Mouse (Mus musculus) limb, embryonic 13.5 days (tissue): ENCODE data around the gene Slc6a5. TPM values are rescaled to one million over a fixed set of nuclear protein-coding genes. Genes with fewer than 3 reads are reported as not detected.
A peak's percentile ranks its signal among the peaks of the same experiment; 100 is the strongest.
"Not testable (repeated sequence)": the region's sequence is repeated elsewhere in the genome, so short reads cannot be mapped to it uniquely, and the experiment has no call there.

ENCODE experiments used
- ATAC-seq: fragments of 200-750 bp; cut with Nextera tagmentation; 2 replicates; pipeline ENCODE4 v1.8.0; 2017; ENCODE audit warnings: low read depth, moderate number of reproducible peaks, moderate TSS enrichment; ENCODE audit not compliant: low FRiP score
- H3K27ac ChIP-seq: fragments of 300-500 bp; sonication (generic); 2 replicates; pipeline ENCODE4 v1.5.1; 2015; ENCODE audit warnings: inconsistent platforms, mild to moderate bottlenecking, moderate library complexity
- H3K27me3 ChIP-seq: fragments of 300-500 bp; sonication (generic); 2 replicates; pipeline ENCODE4 v1.6.1; 2015; ENCODE audit warnings: mild to moderate bottlenecking, inconsistent platforms
- H3K36me3 ChIP-seq: fragments of 300-500 bp; sonication (generic); 2 replicates; pipeline ENCODE4 v1.6.1; 2015; ENCODE audit warnings: inconsistent platforms, mild to moderate bottlenecking, moderate library complexity
- H3K4me1 ChIP-seq: fragments of 300-500 bp; sonication (generic); 2 replicates; pipeline ENCODE4 v1.6.1; 2015; ENCODE audit warnings: inconsistent platforms
- H3K4me2 ChIP-seq: fragments of 300-500 bp; sonication (generic); replicated peaks from 2 replicates; pipeline ENCODE4 v1.6.1; 2015; ENCODE audit warnings: inconsistent platforms, mild to moderate bottlenecking, moderate library complexity
- H3K4me3 ChIP-seq: fragments of 300-500 bp; sonication (generic); 2 replicates; pipeline ENCODE4 v1.5.1; 2015; ENCODE audit warnings: moderate library complexity, mild to moderate bottlenecking, inconsistent platforms
- H3K9ac ChIP-seq: fragments of 300-500 bp; sonication (generic); 2 replicates; pipeline ENCODE4 v1.6.1; 2015; ENCODE audit warnings: mild to moderate bottlenecking, inconsistent platforms
- H3K9me3 ChIP-seq: fragments of 300-500 bp; sonication (generic); 2 replicates; pipeline ENCODE4 v1.6.1; 2016; ENCODE audit warnings: inconsistent platforms
- WGBS: fragments of 180-500 bp; shearing (Covaris S2); methylation state at CpG from one replicate; pipeline ENCODE4 v1.1.7; 2015; 5-methylcytosine and 5-hydroxymethylcytosine counted together
- polyA plus RNA-seq: library from polyadenylated mRNA; unstranded; fragments of >200 nt; fragmentation: Nextera tagmentation; extraction: Ambion mirVana; gene quantifications from 2 replicates; pipeline ENCODE4 v1.2.1, GENCODE M21; 2015

The Slc6a5 gene
- polyA plus RNA-seq, 1 experiment from 2014 or later: 0.01 TPM

DNA sequence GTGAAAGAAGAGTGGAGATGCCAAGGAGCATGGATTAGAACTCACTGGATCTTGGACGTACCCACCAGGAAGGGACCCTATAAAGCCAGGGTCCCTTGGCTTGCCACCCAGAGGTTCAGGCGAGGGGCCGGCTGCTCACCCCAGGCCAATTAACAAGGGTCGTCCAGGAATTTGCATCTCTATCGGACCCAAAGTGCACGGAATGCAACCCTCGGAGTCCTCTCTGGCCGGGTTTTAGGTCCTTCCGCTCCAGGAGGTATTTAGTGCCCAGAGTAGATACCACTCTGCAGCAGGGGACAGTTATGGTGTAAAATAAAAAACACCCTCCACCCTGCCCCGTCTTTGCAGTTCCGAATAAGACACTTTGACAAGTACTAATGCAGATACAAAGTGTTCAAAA, 5.5 kb downstream of the Slc6a5 start:
- H3K9ac ChIP-seq: no peak overlapping the region
- no peaks in the 10 kb centered on the region for H3K4me1 ChIP-seq
- WGBS: 5% methylated on average over 11 of the region's 11 CpGs
- no peak overlapping the region for H3K4me2 ChIP-seq
- H3K27me3 ChIP-seq: peaks cover 96% of the 10 kb centered on the region
- H3K36me3 ChIP-seq: no peaks in the 10 kb centered on the region
- H3K9me3 ChIP-seq: no peaks in the 10 kb centered on the region
- H3K27ac ChIP-seq: no peak overlapping the region
- ATAC-seq: no peak
- H3K4me3 ChIP-seq: no peak overlapping the region

DNA sequence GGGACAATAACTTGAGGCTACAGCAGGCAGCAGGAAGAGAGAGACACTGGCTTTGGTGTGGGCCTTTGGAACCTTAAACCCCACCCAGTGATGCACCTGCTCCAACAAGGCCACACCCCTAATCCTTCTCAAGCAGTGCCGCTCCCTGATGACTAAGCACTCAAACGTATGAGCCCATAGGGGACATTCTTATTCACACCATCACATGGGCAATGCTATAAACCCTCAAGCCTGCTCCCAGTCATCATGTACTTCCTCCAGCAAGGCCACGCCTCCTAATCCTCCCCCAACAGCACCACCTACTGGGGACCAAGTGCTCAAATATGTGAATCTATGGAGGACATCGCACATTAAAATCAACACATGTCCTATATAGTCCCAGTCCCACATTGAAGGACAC, 9.5 kb downstream of the Slc6a5 start:
- H3K27me3 ChIP-seq: peaks cover 69% of the 10 kb centered on the region
- H3K9ac ChIP-seq: no peak overlapping the region
- H3K27ac ChIP-seq: no peak overlapping the region
- no peaks in the 10 kb centered on the region for H3K4me1 ChIP-seq
- H3K4me3 ChIP-seq: no peak overlapping the region
- 83% methylated on average over 4 of the region's 4 CpGs for whole genome bisulfite sequencing
- no peak for ATAC-seq
- no peaks in the 10 kb centered on the region for H3K9me3 ChIP-seq
- no peaks in the 10 kb centered on the region for H3K36me3 ChIP-seq
- H3K4me2 ChIP-seq: no peak overlapping the region

DNA sequence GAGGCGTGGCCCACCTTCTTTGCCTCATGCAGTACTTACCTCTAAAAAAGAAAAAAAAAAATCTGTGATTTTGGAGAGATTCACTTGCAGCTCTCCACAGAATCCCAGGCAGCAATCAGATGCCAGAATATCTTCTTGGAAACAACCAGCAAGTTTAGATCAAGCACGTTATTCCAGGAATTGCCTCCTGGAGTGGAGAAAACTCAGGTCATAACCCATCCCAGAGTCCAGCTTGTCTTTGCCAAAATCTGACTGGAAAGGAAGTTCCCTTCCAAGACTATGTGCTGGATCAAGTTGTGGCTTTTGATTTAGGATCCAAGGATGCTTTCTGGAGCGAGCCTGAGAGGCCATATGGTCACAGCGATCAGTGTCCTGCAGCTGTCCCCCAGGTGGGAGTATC, 10.8 kb downstream of the Slc6a5 start:
- Histone ChIP-seq H3K9ac (no peak overlapping the region), H3K4me3 (no peak overlapping the region), H3K36me3 (no peaks in the 10 kb centered on the region), H3K4me1 (no peaks in the 10 kb centered on the region), H3K9me3 (no peaks in the 10 kb centered on the region), H3K4me2 (no peak overlapping the region), H3K27me3 (peaks cover 56% of the 10 kb centered on the region), H3K27ac (no peak overlapping the region)
- WGBS: 74% methylated on average over 4 of the region's 4 CpGs
- no peak for ATAC-seq

DNA sequence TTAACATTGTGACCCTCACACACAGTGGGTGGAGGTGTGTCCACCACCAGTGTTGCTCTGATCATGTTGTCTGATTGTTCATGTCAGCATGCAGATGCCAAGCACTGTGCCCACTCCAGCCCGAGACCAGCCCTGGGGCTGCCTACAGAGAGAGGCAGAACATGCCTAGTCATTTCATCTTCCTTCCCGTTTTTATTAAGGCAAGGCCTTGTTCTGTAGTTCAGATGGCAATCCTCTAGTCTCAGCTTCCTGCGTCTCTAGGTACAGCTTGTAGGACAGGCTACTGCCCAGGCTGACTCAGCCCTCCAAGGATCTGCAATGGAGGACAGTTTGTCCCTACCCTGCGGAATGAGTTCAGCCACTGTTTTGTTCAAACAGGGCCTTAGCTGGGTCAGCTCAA, 13.0 kb downstream of the Slc6a5 start:
- Histone ChIP-seq H3K4me1 (no peaks in the 10 kb centered on the region), H3K27me3 (peaks cover 35% of the 10 kb centered on the region), H3K27ac (no peak overlapping the region), H3K9ac (0 out of 2 replicates have a peak overlapping the region, but pooled peaks have one; percentile 19), H3K36me3 (no peaks in the 10 kb centered on the region), H3K9me3 (no peaks in the 10 kb centered on the region), H3K4me3 (no peak overlapping the region), H3K4me2 (peak overlapping the region; percentile 42)
- WGBS: 49% methylated on average over 4 of the region's 4 CpGs
- no peak for ATAC-seq

DNA sequence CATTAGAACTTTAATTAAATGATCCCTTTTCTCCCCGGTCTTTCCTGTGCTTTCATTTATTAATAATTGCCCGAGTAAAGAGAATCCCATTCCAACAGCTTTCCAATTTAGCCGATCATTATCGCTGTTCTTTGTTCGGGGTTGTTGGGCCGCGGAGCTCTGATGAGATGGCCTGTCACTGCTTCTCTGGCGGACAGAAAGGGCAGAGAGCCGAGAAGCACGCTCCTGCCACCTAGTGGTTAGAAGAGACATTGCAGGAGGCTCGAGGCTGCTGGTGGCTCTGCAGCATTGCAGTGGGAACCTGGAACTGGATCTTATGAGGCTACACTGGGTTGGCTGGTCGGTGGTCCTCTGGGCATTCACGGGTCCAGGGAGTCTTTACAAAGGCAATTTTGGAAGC, 13.4 kb downstream of the Slc6a5 start:
- Histone ChIP-seq H3K36me3 (no peaks in the 10 kb centered on the region), H3K4me3 (no peak overlapping the region), H3K4me1 (no peaks in the 10 kb centered on the region), H3K27ac (no peak overlapping the region), H3K9me3 (no peaks in the 10 kb centered on the region), H3K4me2 (peak overlapping the region; percentile 42), H3K9ac (0 out of 2 replicates have a peak overlapping the region, but pooled peaks have one; percentile 19), H3K27me3 (peaks cover 30% of the 10 kb centered on the region)
- peak; percentile 73 for ATAC-seq
- WGBS: under 1% methylated on average over 13 of the region's 13 CpGs

DNA sequence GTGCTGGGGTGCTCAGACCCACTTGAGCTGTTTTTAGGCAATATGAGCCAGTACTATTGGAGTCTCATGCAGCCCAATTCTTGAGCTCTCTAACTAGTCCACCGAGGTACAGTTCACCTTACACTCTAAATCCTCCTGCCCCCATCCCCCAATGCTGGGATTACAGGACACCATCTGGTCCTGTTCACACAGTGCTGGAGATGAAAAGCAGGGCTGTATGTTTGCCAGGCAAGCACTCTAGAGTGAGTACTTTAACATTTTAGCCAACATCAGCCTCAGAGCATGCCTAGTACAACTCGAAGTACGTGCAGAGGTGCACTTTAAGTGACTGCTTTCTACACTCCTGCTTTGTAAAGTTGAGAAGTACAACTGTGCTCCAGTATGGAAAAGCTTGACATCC, 18.6 kb downstream of the Slc6a5 start:
- no peak overlapping the region for H3K9ac ChIP-seq
- H3K4me2 ChIP-seq: no peak overlapping the region
- no peaks in the 10 kb centered on the region for H3K4me1 ChIP-seq
- no peaks in the 10 kb centered on the region for H3K27me3 ChIP-seq
- no peaks in the 10 kb centered on the region for H3K9me3 ChIP-seq
- ATAC-seq: peak; percentile 77
- WGBS: 21% methylated on average over 3 of the region's 3 CpGs
- H3K36me3 ChIP-seq: no peaks in the 10 kb centered on the region
- H3K4me3 ChIP-seq: no peak overlapping the region
- H3K27ac ChIP-seq: no peak overlapping the region

DNA sequence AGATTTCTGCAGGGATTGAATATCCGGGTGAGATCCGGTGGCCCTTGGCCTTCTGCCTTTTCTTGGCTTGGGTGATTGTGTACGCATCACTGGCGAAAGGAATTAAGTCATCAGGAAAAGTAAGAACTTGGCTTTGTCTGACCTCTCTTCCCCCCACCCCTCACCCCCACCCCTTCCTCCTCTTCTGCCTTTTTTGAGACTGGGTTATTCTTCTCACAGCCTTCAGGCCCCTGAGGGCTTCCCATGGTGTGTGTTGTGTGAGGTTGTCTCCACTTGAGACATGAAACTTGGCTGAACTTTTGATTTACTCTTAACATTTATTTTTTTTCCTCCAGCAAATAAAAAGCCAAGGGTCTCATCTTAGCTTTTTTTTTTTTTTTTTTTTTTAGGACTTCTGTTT, 20.1 kb downstream of the Slc6a5 start:
- 91% methylated on average over 4 of the region's 4 CpGs for WGBS
- Histone ChIP-seq H3K4me3 (no peak overlapping the region), H3K27ac (no peak overlapping the region), H3K4me1 (no peaks in the 10 kb centered on the region), H3K36me3 (no peaks in the 10 kb centered on the region), H3K9me3 (no peaks in the 10 kb centered on the region), H3K4me2 (no peak overlapping the region), H3K27me3 (no peaks in the 10 kb centered on the region), H3K9ac (no peak overlapping the region)
- no peak for ATAC-seq

DNA sequence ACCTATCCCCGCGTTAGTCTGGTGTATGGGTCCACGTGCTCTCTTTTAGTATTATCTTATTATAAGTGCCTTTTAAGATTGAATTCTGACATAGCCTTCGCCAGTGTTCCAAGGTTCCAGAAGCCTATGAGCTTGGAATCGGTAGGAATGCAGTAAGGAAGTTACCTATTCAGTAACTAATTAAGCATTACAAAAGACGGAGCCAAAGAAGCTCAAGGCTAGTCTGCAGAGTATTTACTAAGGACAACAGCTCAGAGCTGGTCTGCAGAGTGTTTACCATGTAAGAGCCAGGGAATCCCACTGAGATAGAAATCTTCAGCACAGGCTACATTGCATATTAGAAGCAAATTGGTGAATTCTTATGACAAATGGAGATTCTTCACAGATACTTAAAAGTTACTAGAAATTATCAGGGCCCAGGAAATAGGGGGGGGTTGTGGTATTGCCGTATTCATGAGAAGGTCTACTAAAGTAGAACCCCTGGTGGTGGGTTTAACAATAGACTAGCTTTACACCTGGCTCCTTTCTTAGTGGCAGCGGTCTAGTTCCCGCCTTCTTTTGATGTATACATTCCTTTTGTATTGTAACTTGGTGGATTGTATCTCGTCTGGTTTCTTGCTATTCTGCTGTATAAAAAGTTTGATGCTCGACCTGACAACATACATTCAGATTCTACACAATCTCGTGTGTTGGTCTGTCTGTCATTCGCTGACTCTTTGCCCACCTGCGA, 23.6 kb downstream of the Slc6a5 start:
- H3K9ac ChIP-seq, H3K27ac ChIP-seq, H3K36me3 ChIP-seq, H3K4me3 ChIP-seq, H3K9me3 ChIP-seq, H3K27me3 ChIP-seq, H3K4me1 ChIP-seq, ATAC-seq, H3K4me2 ChIP-seq: not testable (repeated sequence)
- 87% methylated on average over 14 of the region's 14 CpGs for WGBS

DNA sequence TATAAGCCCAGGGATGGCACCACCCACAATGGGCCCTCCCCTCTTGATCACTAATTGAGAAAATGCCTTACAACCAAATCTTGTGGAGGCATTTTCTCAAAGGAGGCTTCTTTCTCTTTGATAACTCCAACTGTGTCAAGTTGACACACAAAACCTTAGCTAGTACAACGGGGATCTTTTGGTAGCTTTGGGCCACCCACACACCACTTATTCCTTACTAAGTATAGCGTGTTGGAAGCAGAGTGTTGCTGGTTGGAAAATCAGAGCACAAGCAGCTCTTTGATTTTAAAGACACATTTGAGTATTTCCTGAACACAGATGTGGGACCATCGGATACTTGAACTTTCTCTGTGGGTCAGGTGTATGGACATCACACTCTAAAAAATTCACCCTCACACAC, 26.9 kb downstream of the Slc6a5 start:
- no peak overlapping the region for H3K4me2 ChIP-seq
- ATAC-seq: no peak
- no peaks in the 10 kb centered on the region for H3K4me1 ChIP-seq
- H3K36me3 ChIP-seq: no peaks in the 10 kb centered on the region
- no peak overlapping the region for H3K9ac ChIP-seq
- H3K27me3 ChIP-seq: no peaks in the 10 kb centered on the region
- H3K9me3 ChIP-seq: no peaks in the 10 kb centered on the region
- no peak overlapping the region for H3K4me3 ChIP-seq
- WGBS: 84% methylated on average over 3 of the region's 3 CpGs
- no peak overlapping the region for H3K27ac ChIP-seq

DNA sequence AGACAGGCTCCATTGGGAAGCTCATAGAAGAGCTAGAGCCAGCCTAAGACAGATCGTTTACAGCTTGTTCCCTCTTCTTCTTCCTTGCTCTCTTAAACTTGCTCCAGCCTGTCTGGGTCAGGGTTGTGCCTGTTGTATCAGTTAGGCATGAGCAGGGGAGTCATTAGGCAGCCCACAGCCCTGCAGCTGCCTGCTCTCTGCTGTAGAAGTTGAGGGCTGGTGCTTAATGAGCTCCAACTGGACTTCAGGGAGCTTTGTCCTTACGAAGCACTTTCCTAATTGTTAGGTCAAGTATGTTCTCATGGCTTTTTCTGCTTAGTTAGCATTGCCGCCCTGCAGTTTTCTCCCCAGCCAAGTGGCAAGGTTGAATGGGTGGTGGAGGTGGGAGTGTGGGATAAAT, 32.1 kb downstream of the Slc6a5 start:
- H3K4me1 ChIP-seq: no peaks in the 10 kb centered on the region
- no peak overlapping the region for H3K9ac ChIP-seq
- no peaks in the 10 kb centered on the region for H3K27me3 ChIP-seq
- H3K4me2 ChIP-seq: no peak overlapping the region
- H3K36me3 ChIP-seq: no peaks in the 10 kb centered on the region
- no peak for ATAC-seq
- no peak overlapping the region for H3K4me3 ChIP-seq
- H3K9me3 ChIP-seq: no peaks in the 10 kb centered on the region
- no peak overlapping the region for H3K27ac ChIP-seq
- 31% methylated on average over 3 of the region's 3 CpGs for WGBS

DNA sequence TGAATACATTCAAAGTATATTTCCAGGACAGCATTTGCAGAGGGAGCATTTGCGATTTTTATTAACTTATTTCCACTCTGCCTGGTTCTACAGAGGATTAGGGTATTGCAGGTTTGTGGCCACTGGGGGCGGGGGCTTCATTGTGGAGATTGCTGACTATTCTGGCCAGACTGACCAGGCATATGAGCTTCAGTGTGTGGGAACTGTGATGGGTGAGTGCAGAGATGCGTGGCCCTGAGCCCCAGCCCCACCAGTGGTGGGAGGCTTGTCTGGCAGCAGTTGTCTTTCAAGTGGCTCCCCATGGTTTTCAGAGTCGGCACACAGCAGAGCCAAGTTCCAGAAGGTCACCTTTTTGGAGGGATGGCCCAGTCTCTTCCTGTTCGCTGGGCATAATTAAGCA, 32.5 kb downstream of the Slc6a5 start:
- 50% methylated on average over 5 of the region's 5 CpGs for WGBS
- Histone ChIP-seq H3K9ac (no peak overlapping the region), H3K9me3 (no peaks in the 10 kb centered on the region), H3K4me3 (no peak overlapping the region), H3K27me3 (no peaks in the 10 kb centered on the region), H3K4me1 (no peaks in the 10 kb centered on the region), H3K27ac (no peak overlapping the region), H3K36me3 (no peaks in the 10 kb centered on the region), H3K4me2 (no peak overlapping the region)
- no peak for ATAC-seq

DNA sequence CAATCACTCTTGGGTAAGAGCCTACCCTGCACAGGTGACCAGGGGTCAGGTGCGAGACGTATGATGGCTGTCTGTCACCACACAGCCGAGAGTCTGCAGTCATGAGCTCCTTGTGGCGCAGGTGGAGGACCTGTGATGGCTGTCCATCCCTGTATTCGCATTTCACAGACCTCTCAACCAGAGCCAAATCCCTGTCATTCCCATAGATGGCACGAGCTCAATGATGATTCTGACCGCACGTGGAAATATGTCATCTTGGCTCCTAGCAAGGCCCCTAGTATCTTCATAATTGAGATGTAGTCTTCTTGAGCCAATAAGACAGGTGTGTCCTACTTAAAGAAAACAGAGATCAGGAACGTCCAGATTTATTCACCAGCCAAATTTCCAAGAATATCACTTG, 36.7 kb downstream of the Slc6a5 start:
- Histone ChIP-seq H3K36me3 (no peaks in the 10 kb centered on the region), H3K4me3 (no peak overlapping the region)

DNA sequence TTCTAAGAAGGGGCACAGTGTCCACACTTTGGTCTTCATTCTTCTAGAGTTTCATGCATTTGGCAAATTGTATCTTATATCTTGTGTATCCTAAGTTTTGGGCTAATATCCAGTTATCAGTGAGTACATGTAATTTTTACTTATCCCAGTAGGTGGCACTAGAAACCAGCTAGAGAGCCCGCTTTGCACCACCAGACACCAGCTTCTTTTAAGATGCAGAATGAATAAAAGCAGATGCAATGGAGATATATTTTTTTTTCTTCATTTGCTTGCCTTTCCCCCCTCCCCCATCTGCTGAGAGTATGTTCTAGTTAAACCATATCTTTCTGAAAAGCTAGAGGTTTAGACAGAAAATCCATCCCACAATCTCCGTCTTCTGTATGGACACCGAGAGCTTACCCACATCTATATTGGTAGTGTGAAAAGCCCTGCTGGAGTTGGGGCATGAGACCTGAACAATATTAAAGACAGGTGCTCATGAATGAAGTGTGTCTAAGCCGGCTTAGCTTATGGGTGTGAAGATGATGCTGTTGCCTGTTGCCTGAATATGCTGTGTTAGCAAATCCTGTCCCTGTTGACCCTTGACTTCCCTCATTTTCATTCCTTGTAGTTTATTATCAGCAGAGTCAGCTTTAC, 43.7 kb downstream of the Slc6a5 start:
- Histone ChIP-seq H3K9me3 (no peaks in the 10 kb centered on the region), H3K27ac (no peak overlapping the region), H3K27me3 (0 out of 2 replicates have a peak, but pooled peaks cover 3% of the 10 kb centered on the region), H3K4me1 (no peaks in the 10 kb centered on the region), H3K9ac (no peak overlapping the region), H3K4me2 (no peak overlapping the region), H3K4me3 (no peak overlapping the region), H3K36me3 (no peaks in the 10 kb centered on the region)
- ATAC-seq: peak; percentile 49; the same call in 1 of the 2 replicates
- 46% methylated on average over 4 of the region's 4 CpGs for WGBS

More for the DNA sequence above, 36.7 kb downstream of the Slc6a5 start:
- ATAC-seq: no peak
- H3K9ac ChIP-seq: no peak overlapping the region
- H3K9me3 ChIP-seq: no peaks in the 10 kb centered on the region
- H3K27ac ChIP-seq: no peak overlapping the region
- no peaks in the 10 kb centered on the region for H3K4me1 ChIP-seq
- H3K27me3 ChIP-seq: no peaks in the 10 kb centered on the region
- no peak overlapping the region for H3K4me2 ChIP-seq
- WGBS: 92% methylated on average over 9 of the region's 9 CpGs
